Mouse (Mus musculus): ENCODE data around the gene Zfp212. TPM values are rescaled to one million over a fixed set of nuclear protein-coding genes. Genes with fewer than 3 reads are reported as not detected.

Gene Zfp212
- polyA plus RNA-seq (2017; shearing (Covaris generic)), result 16.5 TPM

DNA sequence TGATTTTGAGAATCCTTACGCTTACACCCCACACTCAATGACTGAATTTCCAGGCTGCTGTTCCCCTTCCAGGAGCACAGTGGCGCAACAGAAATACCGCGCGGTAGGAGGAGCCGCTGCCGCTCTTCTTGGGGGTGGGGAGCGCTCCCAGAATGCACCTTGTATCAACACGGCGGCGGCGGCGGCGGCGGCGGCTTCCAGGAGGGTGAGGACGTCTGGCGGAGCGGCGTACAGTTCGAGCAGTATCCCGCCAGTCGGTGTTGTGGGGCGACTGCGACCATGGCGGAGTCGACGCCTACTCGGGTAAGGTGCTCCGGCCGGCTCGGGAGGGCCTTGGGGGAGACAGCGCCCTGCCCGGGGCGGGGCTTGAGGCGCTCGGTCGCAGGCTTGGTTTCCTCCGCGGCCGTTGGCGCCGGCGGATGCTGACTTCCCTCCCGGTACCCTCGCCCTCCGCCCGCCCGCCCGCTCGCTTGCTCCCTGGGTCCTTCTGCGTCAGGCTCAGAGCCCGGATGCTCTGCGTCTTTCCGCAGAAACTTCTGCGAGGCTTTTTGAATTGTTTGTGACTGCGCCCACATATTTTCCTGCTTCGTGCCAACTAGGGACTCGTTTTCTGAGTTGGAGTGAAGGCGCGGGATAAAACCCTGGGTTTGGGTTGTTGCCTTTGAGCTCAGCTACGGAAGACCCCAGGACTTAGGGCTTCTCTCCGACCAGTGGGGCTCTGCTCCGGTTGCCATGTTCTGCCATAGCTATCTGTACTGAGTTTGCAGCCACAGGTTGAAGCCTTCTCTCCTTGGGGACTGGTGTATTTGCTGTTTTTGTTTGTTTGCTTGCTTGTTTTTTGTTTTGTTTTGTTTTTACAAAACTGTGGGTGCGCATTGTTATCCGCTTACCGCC, at the start of gene Zfp212:
Gene Zfp212, plus strand, starts transcription at position 30 of the 894 bp plus-strand sequence.

GRCm38 (mm10) chr6:47877058-47877457, 43.2 kb upstream of the Zfp212 start, which contains the start of gene Zfp282:
TSS of gene Zfp282 (plus strand) at chr6:47877204.

DNA sequence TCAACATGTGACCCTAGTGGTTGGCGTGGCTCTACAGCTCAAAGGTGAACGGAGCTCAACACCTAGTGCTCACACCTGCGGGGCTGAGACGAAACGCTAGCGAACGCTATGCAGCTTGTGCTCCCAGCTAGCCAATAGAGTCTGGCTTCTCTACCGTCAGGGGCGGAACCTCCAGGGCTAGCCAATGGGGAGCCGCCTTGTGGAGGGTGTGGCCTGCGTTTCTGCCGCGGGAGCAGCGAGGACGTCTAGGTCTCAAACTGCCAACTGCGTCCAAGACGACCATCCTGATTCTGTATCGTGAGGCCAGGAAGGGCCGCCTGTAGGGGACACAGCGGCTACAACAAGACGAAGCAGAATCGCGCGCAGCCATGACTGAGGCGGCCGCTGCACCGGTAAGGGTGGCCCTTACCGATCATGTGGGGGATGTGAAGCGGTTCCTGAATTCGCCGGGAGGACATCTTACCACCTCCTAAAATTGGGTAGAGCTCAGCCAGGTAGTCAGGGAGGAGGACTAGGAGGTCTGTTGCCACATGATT, 33.0 kb downstream of the Zfp212 start, which contains the start of gene Zfp956:
Gene Zfp956, plus strand, starts transcription at position 200 of the 536 bp plus-strand sequence.

Other genes with a start within 250 kb of the Zfp212 start
- gene Pdia4, start 107.0 kb upstream of the Zfp212 start, polyA plus RNA-seq (2017; shearing (Covaris generic)), result 153 TPM
- gene Zfp786, start 89.6 kb upstream of the Zfp212 start, polyA plus RNA-seq (2017; shearing (Covaris generic)), result 0.28 TPM
- 22.1 TPM for gene Zfp398, start 84.8 kb upstream of the Zfp212 start, polyA plus RNA-seq (2017; shearing (Covaris generic))
- 9.9 TPM for gene Zfp282, start 43.3 kb upstream of the Zfp212 start, polyA plus RNA-seq (2017; shearing (Covaris generic))
- gene Zfp956, start 32.9 kb downstream of the Zfp212 start, polyA plus RNA-seq (2017; shearing (Covaris generic)), result 26.5 TPM
- 42.5 TPM for gene Zfp777, start 128.4 kb downstream of the Zfp212 start, polyA plus RNA-seq (2017; shearing (Covaris generic))
- 55.4 TPM for gene Zfp746, start 166.1 kb downstream of the Zfp212 start, polyA plus RNA-seq (2017; shearing (Covaris generic))

All from CD4-positive, CD25-positive, alpha-beta regulatory T cell (primary cell).